Mouse (Mus musculus) inflammation-experienced regulatory T-cells, adult 16 weeks (primary cell): Measurements from ENCODE around the gene Dst. TPM values are rescaled to one million over a fixed set of nuclear protein-coding genes. Genes with fewer than 3 reads are reported as not detected.

Experiments used
- polyA plus RNA-seq: library from polyadenylated mRNA; unstranded; fragments of 100-300 nt; shearing (Covaris generic); gene quantifications from one replicate; pipeline ENCODE4 v1.2.1, GENCODE M21; 2017

The Dst gene
- 36.4 TPM for polyA plus RNA-seq

GRCm38 (mm10) chr1:33908191-33908962, at the start of gene Dst:
TSS of gene Dst (plus strand) at chr1:33908225.

GRCm38 (mm10) chr1:33907421-33908190, 419 bp upstream of the Dst start, which contains the start of gene Bend6:
TSS of gene Bend6 (minus strand) at chr1:33907816.

Other genes with a start within 250 kb of the Dst start
- gene Prim2, start 238.4 kb upstream of the Dst start, polyA plus RNA-seq, result 12.6 TPM
- 12.2 TPM for gene Rab23, start 188.3 kb upstream of the Dst start, polyA plus RNA-seq
- gene Bag2, start 150.4 kb upstream of the Dst start, polyA plus RNA-seq, result 2.1 TPM
- 22.1 TPM for gene Zfp451, start 93.6 kb upstream of the Dst start, polyA plus RNA-seq
- gene Bend6, start 409 bp upstream of the Dst start, polyA plus RNA-seq, result 4.4 TPM